Mouse (Mus musculus): ENCODE results near the gene Exosc10.

GRCm38 (mm10) chr4:148619805-148620204, 61.6 kb downstream of the Exosc10 start:
- TF ChIP-seq CTCF (IDR thresholded peaks at IDR 0.05; ENCODE audit: low read depth) (no peak), EP300 (IDR thresholded peaks at IDR 0.05; ENCODE audit: low read depth) (no peak)

Measured in liver, embryonic 14.5 days (tissue).